Mouse (Mus musculus) embryonic fibroblast, embryonic 13.5 days (primary cell): Measurements from ENCODE around the gene Tspan9.

Experiments used
- CTCF ChIP-seq: IDR thresholded peaks from 2 replicates; pipeline ENCODE4 v1.5.1; 2011; ENCODE audit warnings: mild to moderate bottlenecking, control low read depth, low read length, moderate library complexity, borderline replicate concordance; ENCODE audit not compliant: insufficient read depth
- POLR2A ChIP-seq: IDR thresholded peaks from 2 replicates; pipeline ENCODE4 v1.6.1; 2011; ENCODE audit warnings: low read depth, mild to moderate bottlenecking, control low read depth, low read length, moderate library complexity

GRCm38 (mm10) chr6:128021106-128021930 is 122.1 kb downstream of the Tspan9 start:
- no peak for TF ChIP-seq CTCF
- TF ChIP-seq POLR2A, result no peak
